Mouse (Mus musculus) frontal cortex, postnatal 10 days (tissue): ENCODE measurements around the gene Pvrig.
"Not testable (repeated sequence)": the region's sequence is repeated elsewhere in the genome, so short reads cannot be mapped to it uniquely, and the experiment has no call there.

ENCODE experiments used
- DNase-seq, 2 experiments: peaks; one replicate each; pipeline ENCODE4 v3.0.0; 2022; ENCODE audit warnings: low spot score in 2 of 2, mixed read lengths in 1 of 2

The Pvrig gene

GRCm38 (mm10) chr5:138341661-138342060 lies at the start of gene Pvrig:
Pvrig (plus strand) TSS chr5:138341961.
- DNase-seq = no peak

DNA sequence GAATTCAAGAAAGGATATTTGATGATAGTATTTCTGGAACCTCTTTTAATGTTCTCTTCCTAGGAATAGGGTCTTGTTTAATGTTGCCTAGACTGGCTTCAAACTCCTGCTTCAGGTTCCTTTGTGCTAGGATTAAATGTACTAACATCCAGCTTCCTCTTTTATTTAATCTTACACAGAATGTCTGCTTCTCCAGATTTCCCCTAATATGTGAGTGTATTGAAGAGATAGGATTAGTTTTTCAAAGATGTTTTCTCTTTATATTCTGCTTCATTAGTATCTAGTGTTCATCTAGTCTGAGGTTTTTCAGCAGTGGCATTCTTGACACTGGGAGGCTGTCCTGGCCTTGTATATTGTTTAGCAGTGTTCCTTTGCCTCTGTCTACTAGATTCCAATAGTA lies 47.6 kb upstream of the Pvrig start:
- no peak for DNase-seq

- no peak for DNase-seq
Observed at GRCm38 (mm10) chr5:138299613-138300012, 42.1 kb upstream of the Pvrig start.

- DNase-seq = no peak
Observed at GRCm38 (mm10) chr5:138312795-138313194, 29.0 kb upstream of the Pvrig start.

DNA sequence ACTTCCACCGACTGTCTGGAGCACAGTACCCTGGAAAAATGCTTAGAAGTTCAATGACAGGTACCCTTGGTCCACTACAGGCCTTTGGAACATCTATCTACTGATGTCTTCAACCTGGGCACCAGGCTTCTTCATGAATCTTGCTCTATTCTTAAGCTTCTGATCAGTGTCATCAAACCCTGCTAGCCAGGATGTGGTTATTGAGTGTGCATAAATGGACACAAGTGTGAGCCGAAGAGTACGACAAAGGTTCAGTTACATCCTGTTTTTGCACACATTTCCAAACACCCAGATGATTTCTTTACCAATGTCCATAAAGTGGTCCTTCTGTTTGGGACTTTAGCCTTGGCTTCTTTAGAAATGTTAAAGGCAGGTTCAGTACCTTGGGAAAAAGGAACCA lies 1.5 kb downstream of the Pvrig start:
- no peak for DNase-seq

DNA sequence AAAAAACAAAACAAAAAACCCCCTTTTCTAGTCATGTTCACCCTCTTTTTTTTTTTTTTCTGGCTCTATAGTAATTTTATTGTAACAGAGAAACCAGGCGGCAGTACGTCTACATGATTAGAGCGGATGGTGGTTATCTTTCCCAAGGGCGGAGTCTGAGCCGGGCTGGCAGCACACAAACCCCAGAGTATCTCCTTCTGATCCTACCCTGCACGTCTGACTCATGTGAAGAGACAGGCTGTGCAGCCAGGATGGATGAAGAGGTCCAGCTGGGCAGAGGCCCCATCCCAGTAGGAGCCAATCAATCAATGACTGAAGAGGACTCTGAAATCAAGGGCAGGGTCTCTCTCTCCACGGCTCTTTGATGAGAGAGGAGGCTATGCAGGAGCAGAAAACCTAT lies 21.4 kb downstream of the Pvrig start:
- not testable (repeated sequence) for DNase-seq

DNA sequence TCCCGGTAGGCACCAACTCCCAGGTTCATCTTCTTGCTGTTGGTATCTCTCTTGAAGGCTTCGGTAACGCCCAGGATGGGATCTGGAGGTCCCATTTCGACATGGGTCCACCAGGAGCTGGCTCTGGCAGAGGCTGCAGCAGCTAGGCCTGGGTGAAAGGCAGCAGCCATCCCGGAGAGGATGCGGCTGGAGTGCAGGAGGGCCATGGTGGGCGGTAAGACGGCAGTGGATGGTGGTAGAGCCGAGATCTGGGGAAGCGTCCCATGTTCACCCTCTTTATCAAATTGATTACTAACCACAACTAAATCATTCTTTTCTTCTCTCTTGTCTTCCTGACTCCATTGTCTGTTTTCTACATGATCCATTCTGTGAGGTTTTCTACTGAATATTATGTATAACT lies 23.6 kb downstream of the Pvrig start:
- not testable (repeated sequence) for DNase-seq
